Mouse (Mus musculus): ENCODE data around the gene AC140267.1.

DNA sequence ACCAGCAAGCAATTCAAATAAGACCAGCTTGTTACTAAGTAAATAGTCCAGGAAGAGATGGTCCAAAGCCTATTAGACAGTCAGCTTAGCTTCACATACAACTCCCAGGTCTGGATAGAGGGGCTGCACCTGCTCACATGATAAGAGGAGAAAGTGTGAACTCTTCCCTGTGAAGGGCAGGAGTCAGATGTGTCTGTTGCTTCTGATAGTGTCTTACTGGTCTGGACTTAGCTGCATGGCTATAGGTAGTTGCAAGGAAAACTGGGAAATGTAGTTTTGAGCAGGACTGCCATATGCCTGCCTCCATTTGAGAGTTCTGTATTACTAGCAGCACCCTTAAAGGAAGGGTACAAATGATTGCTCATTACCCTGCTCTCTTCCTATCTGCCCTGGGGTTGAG is 21.9 kb upstream of the AC140267.1 start:
- no peak for TF ChIP-seq CTCF (IDR thresholded peaks at IDR 0.05; ENCODE audit: low read depth)
- TF ChIP-seq EP300 (IDR thresholded peaks at IDR 0.05; ENCODE audit: low read depth): no peak
